In the genomic region with DNA sequence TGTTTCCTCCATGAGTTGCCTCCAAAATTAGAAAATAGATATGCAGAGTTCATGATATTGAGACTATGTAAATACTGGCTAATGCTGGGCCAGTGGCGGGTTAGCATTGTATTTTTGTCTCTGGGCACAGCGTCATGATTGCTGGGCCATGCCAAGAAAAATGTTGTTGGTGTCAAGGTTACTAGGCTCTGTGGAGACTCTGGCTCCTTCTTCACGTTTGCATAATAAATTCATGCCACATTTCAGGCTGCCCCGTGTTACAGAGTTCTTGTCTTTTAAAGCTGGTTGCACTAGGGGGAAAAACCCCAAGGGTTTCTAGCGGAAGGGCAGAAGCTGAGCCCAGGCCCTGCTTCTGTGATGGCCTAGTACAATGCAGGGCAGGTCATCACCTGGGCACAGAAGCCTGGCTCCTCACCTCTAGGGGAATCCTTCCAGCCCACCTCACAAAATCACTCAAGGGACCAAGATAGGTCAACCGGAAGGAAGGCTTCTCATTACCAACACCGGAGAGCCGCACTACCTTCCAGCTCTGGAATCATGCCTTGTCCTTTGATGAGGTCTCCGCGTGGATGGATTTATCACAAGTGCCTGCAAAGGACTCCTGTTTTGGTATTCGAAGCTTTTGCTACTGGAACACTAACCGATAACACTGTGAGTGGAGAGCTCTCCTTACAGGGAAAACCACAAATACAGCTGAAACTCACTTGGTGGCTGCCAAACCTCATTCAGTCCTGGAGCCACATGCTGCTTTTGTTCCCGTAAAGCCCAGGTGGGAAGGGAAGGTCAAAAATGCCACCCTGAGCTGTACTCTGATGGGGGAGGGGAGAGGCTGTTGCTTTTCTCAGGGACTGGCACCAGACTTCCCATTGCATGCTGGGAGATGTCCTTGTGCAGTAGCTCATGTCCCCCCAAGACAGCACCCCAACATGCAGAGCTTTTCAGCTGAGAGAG, we compare ENCODE assay signal across 9 mouse cellular contexts. TPM values are rescaled to one million over a fixed set of nuclear protein-coding genes. Genes with fewer than 3 reads are reported as not detected.
DNase-seq lines count a peak whose midpoint lies in the region; ATAC-seq and TF ChIP-seq lines count a peak whose summit lies in the region.
"Had no signal": no experiment of that assay in that cellular context is flagged by ENCODE, and none has a peak within 500 bp of the region (broad histone marks: within the 10 kb centered on the region; RNA-seq: fewer than 3 reads in every experiment).

No protein-coding gene starts in this region.

- no peak overlapping the region for H3K4me3 ChIP-seq in forebrain, embryonic 13.5 days
- H3K4me3 ChIP-seq in midbrain, postnatal 0 days (ENCODE audit: low read depth, low read length): no peak overlapping the region
- no peak overlapping the region for H3K4me3 ChIP-seq in intestine, postnatal 0 days (ENCODE audit: low read depth, low read length)

- DNase-seq in frontal cortex, postnatal 10 days (ENCODE audit: low spot score in 2 of 2): no peak
- no peak for DNase-seq in midbrain, postnatal 0 days (ENCODE audit: low spot score)
- DNase-seq in thymus, postnatal 25 days: no peak
- no peak for DNase-seq in urinary bladder, postnatal 14 days (ENCODE audit: low spot score)

- H3K27ac ChIP-seq in forebrain, embryonic 13.5 days: peak overlapping the region; percentile 65
- peak overlapping the region; percentile 52 for H3K27ac ChIP-seq in midbrain, postnatal 0 days (ENCODE audit: low read depth, low read length)
- no peak overlapping the region for H3K27ac ChIP-seq in intestine, postnatal 0 days (ENCODE audit: low read depth, low read length)
- H3K27ac ChIP-seq: macrophage had no signal

- H3K4me1 ChIP-seq in forebrain, embryonic 13.5 days: peaks cover 19% of the 10 kb centered on the region
- no peaks in the 10 kb centered on the region for H3K4me1 ChIP-seq in midbrain, postnatal 0 days (ENCODE audit: insufficient read depth, low read length)
- H3K4me1 ChIP-seq in intestine, postnatal 0 days (replicated peaks; ENCODE audit: control insufficient read depth, insufficient read depth, low read length): no peaks in the 10 kb centered on the region

- 66% methylated on average over 13 of the region's 13 CpGs for WGBS in forebrain, embryonic 13.5 days
- WGBS in midbrain, postnatal 0 days: 69% methylated on average over 13 of the region's 13 CpGs
- WGBS in intestine, postnatal 0 days: 79% methylated on average over 13 of the region's 13 CpGs

- peak; percentile 13; the same call in 1 of the 2 replicates for ATAC-seq in frontal cortex, adult (ENCODE audit: low TSS enrichment)
- no peak for ATAC-seq in forebrain, embryonic 13.5 days
- ATAC-seq in hematopoietic stem cell, adult 5-6 weeks (replicated peaks in 1 of 2; ENCODE audit: insufficient read depth in 1 of 2, low FRiP score in 2 of 2, low TSS enrichment in 1 of 2, low read depth in 1 of 2, poor library complexity in 2 of 2, severe bottlenecking in 2 of 2): peak; percentile 20 to 33; a peak in 1 of 4 replicates
- ATAC-seq in midbrain, postnatal 0 days (ENCODE audit: low FRiP score): no peak
- ATAC-seq in intestine, postnatal 0 days: no peak

- H3K27me3 ChIP-seq in forebrain, embryonic 13.5 days: 0 out of 2 replicates have a peak, but pooled peaks cover 4% of the 10 kb centered on the region
- H3K27me3 ChIP-seq in midbrain, postnatal 0 days (ENCODE audit: insufficient read depth, low read length): no peaks in the 10 kb centered on the region
- no peaks in the 10 kb centered on the region for H3K27me3 ChIP-seq in intestine, postnatal 0 days (replicated peaks; ENCODE audit: control insufficient read depth, insufficient read depth, low read length)

- H3K9ac ChIP-seq in forebrain, embryonic 13.5 days: peak overlapping the region; percentile 30; the same call in 1 of the 2 replicates
- no peak overlapping the region for H3K9ac ChIP-seq in midbrain, postnatal 0 days (replicated peaks; ENCODE audit: low read length, poor library complexity, severe bottlenecking)
- no peak overlapping the region for H3K9ac ChIP-seq in intestine, postnatal 0 days (ENCODE audit: low read depth, low read length)

- no peak overlapping the region for H3K4me2 ChIP-seq in forebrain, embryonic 13.5 days
- no peak overlapping the region for H3K4me2 ChIP-seq in midbrain, postnatal 0 days (ENCODE audit: low read depth, low read length, poor library complexity, severe bottlenecking)
- no peak overlapping the region for H3K4me2 ChIP-seq in intestine, postnatal 0 days (replicated peaks; ENCODE audit: low read depth)

- no peaks in the 10 kb centered on the region for H3K36me3 ChIP-seq in forebrain, embryonic 13.5 days (ENCODE audit: poor library complexity, severe bottlenecking)
- H3K36me3 ChIP-seq in midbrain, postnatal 0 days (ENCODE audit: insufficient read depth, low read length): no peaks in the 10 kb centered on the region
- peaks cover 8% of the 10 kb centered on the region; the same call in 1 of the 2 replicates for H3K36me3 ChIP-seq in intestine, postnatal 0 days (ENCODE audit: control insufficient read depth, insufficient read depth)

- no peaks in the 10 kb centered on the region for H3K9me3 ChIP-seq in forebrain, embryonic 13.5 days (replicated peaks)
- no peaks in the 10 kb centered on the region for H3K9me3 ChIP-seq in midbrain, postnatal 0 days (ENCODE audit: low read length)
- H3K9me3 ChIP-seq in intestine, postnatal 0 days (ENCODE audit: control insufficient read depth): no peaks in the 10 kb centered on the region

- no peak for TF ChIP-seq CTCF in midbrain, postnatal 0 days (IDR thresholded peaks at IDR 0.05)
- no peak for TF ChIP-seq CTCF in intestine, postnatal 0 days (IDR thresholded peaks at IDR 0.05; ENCODE audit: low read depth)

RNA-seq across cellular contexts. Expression of gene Fxn, which starts 27.1 kb away (rescaled TPM):
- polyA plus RNA-seq in forebrain, embryonic 13.5 days (2015; fragmentation: Nextera tagmentation; extraction: Ambion mirVana): 55.4 and 56.7 TPM in 2 replicates
- 27.8 and 29.7 TPM in 2 replicates for total RNA-seq in hematopoietic stem cell, adult 5-6 weeks (2017)
- total RNA-seq in midbrain, postnatal 0 days (2014; rRNA removed): 24.6 and 25.4 TPM in 2 replicates
- 42.5 and 43.7 TPM in 2 replicates for polyA plus RNA-seq in midbrain, postnatal 0 days (2015; fragmentation: Nextera tagmentation; extraction: Ambion mirVana)
- 18.9 and 21.1 TPM in 2 replicates for polyA plus RNA-seq in intestine, postnatal 0 days (2015; fragmentation: Nextera tagmentation; extraction: Ambion mirVana)

Comparison
In these comparisons a context has a peak if more than half of its experiments do, and no peak if none do; other contexts are left out.
1. ATAC-seq: peak in frontal cortex, adult (single experiment) and hematopoietic stem cell, adult 5-6 weeks (2 of 2); none in forebrain, embryonic 13.5 days (single experiment), midbrain, postnatal 0 days (single experiment) and intestine, postnatal 0 days (single experiment).